Mouse (Mus musculus) splenic B cell, adult 2 months (primary cell): ENCODE measurements at regions not wholly inside any gene's neighbourhood (a gene's known extent, or its start where the extent isn't known, plus 50 kb on each side); places are given as distances from the start of the nearest gene placed in this dataset.

Experiments used
- DNase-seq: peaks from one replicate; pipeline ENCODE4 v3.0.0-alpha.2; 2011; ENCODE audit warnings: low read depth, low spot score
- H3K27me3 ChIP-seq: 2 replicates; pipeline ENCODE4 v1.6.1; 2012; ENCODE audit warnings: mild to moderate bottlenecking, low read length, moderate library complexity, mixed read lengths; ENCODE audit not compliant: control insufficient read depth, poor library complexity, insufficient read depth, severe bottlenecking
- H3K36me3 ChIP-seq: 2 replicates; pipeline ENCODE4 v1.6.1; 2012; ENCODE audit warnings: mild to moderate bottlenecking, low read length, moderate library complexity, mixed read lengths; ENCODE audit not compliant: control insufficient read depth, poor library complexity, insufficient read depth, severe bottlenecking

DNA sequence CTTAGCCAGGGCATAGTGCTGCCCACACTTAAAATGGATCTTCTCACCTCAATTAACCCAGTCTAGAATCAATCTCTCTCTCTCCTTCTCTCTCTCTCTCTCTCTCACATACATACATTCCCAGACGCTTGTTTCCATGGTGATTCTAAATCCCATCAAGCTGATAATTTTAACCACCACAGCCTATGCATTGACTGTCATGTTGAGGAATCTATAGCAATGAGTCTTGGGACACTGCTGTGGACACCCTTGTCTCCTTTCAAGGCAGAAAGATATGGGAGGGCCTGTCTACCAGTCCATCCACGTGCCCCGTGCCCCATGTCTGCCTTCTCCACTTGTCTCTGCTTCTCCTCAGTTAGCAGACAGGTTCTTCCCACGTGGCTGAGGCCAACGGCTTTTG lies 228.0 kb upstream of the Cdh13 start:
- Histone ChIP-seq H3K36me3 (no peaks in the 10 kb centered on the region), H3K27me3 (no peaks in the 10 kb centered on the region)
- no peak for DNase-seq

- no peak for DNase-seq
- H3K27me3 ChIP-seq, result no peaks in the 10 kb centered on the region
- no peaks in the 10 kb centered on the region for H3K36me3 ChIP-seq
Observed at GRCm38 (mm10) chr8:118050386-118050785, 233.1 kb upstream of the Cdh13 start.

DNA sequence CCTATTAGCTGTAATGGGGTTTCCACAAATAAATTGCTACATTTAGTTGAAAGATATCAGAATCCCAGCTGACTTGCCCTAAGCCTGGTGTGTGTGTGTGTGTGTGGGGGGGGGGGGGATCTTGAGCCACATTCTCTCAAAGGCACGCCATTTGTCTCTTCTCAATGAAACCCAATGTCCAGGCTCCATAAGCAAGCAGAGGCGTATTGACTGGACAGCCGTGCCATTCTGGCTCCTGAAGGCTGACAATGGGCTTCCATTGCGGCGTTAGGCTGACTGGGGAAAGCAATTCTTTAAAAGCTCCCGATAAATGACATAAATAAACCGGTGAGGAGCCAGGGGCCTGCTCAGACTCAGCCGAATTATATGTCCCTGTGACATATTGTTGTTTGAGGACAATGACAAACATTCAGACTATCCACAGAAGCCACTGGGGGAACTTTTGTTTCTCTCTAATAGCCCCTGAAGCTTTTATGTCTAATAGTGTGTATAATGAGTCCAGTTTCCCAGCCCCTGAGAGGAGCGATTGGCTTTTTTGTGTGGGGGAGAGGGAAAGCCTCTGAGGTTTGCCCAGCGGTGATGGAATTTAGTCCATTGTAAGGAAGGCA lies 240.6 kb upstream of the Mphosph6 start:
- H3K36me3 ChIP-seq, result no peaks in the 10 kb centered on the region
- no peak for DNase-seq
- no peaks in the 10 kb centered on the region for H3K27me3 ChIP-seq

GRCm38 (mm10) chr8:118041253-118041652 lies 239.5 kb upstream of the Mphosph6 start:
- DNase-seq, result no peak
- Histone ChIP-seq H3K27me3 (no peaks in the 10 kb centered on the region), H3K36me3 (no peaks in the 10 kb centered on the region)

DNA sequence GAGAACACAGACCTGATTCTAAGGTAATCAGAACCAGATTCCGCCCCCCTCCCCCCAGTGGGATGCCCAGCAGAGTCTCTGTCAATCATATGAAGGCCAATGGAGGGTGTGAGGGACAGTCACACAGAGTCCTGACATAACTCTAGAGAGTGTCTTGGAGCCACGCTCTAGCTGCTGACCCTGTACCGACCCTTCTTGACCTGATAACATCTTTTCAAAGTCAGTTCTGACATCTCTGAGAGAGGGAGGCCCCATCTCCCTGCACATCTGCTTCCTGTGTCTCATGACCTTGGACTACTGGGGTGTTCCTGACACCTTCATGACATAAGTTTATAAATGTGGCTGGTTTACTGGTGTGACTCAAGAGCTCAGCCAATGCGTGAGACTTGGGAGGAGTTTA lies 236.1 kb upstream of the Mphosph6 start:
- no peak for DNase-seq
- Histone ChIP-seq H3K36me3 (no peaks in the 10 kb centered on the region), H3K27me3 (no peaks in the 10 kb centered on the region)

DNA sequence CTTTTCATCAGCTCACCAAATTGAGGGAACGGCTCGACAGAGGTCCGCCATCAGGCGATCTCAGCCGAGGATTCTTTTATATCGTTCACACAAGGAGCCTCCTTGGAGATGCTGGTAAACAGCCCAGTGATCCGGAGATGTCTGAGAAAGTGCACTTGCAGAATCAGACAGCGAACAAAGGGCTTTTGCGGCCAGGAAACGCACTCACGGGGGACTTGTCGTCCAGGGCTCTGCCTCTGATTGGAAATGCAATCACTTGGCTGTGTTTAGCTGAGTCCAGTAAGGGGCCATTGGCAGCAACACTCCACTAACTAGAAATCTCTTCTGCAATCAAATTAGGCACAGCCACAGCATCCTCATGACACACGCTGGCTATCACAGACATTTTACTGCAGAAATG lies 232.3 kb upstream of the Mphosph6 start:
- Histone ChIP-seq H3K27me3 (no peaks in the 10 kb centered on the region), H3K36me3 (no peaks in the 10 kb centered on the region)
- DNase-seq, result no peak

- DNase-seq, result no peak
- H3K36me3 ChIP-seq, result no peaks in the 10 kb centered on the region
- no peaks in the 10 kb centered on the region for H3K27me3 ChIP-seq
Observed at GRCm38 (mm10) chr8:118031406-118031805, 229.7 kb upstream of the Mphosph6 start.

GRCm38 (mm10) chr8:118028061-118028850 lies 226.5 kb upstream of the Mphosph6 start:
- no peaks in the 10 kb centered on the region for H3K36me3 ChIP-seq
- no peaks in the 10 kb centered on the region for H3K27me3 ChIP-seq
- DNase-seq, result no peak

- Histone ChIP-seq H3K27me3 (no peaks in the 10 kb centered on the region), H3K36me3 (no peaks in the 10 kb centered on the region)
- DNase-seq, result no peak
Observed at GRCm38 (mm10) chr8:118023451-118023850, 221.7 kb upstream of the Mphosph6 start.

GRCm38 (mm10) chr8:118021978-118022377 lies 220.2 kb upstream of the Mphosph6 start:
- no peak for DNase-seq
- Histone ChIP-seq H3K36me3 (no peaks in the 10 kb centered on the region), H3K27me3 (no peaks in the 10 kb centered on the region)

DNA sequence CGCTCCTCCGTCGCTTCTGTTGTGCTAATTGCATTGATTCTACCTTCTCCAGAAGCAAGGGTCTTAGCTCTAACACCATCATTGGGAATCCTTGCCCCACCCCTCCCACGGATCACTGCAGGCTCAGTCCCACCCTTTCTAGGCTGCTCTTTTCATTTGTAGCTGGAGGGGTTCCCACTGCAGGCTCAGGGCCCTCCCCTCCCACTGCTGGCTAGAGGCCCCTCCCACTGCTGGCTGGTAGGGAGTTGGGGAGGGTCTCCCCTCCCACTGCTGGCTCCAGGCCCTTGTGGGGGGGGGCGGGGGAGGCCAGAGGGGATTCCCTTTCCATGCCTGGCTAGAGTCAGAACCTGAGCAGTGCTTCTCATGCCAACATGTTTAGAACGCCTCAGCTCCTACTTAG lies 215.5 kb upstream of the Mphosph6 start:
- DNase-seq, result no peak
- Histone ChIP-seq H3K27me3 (no peaks in the 10 kb centered on the region), H3K36me3 (no peaks in the 10 kb centered on the region)

- no peaks in the 10 kb centered on the region for H3K27me3 ChIP-seq
- no peak for DNase-seq
- H3K36me3 ChIP-seq, result no peaks in the 10 kb centered on the region
Observed at GRCm38 (mm10) chr8:118005186-118005585, 203.4 kb upstream of the Mphosph6 start.

- Histone ChIP-seq H3K27me3 (no peaks in the 10 kb centered on the region), H3K36me3 (no peaks in the 10 kb centered on the region)
- DNase-seq, result no peak
Observed at GRCm38 (mm10) chr8:118004391-118004851, 202.7 kb upstream of the Mphosph6 start.

DNA sequence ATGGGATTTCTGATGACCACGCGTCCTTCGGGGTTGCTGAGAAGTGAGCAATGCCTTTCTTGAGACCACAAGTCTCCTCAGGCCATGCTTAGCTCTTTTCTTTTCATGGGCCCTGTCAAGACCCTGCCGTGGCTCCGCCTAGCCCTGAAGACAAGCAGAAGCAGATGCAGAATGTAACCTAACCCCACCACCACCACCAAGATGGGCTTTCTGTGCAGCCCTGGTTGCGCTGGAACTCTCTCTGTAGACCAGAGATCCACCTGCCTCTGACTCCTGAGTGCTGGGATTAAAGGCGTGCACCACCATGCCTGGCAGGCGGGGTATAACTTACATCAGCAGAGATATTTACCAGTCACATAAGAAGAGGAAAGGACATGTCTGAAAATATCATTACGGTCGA lies 199.4 kb upstream of the Mphosph6 start:
- DNase-seq, result no peak
- H3K27me3 ChIP-seq, result no peaks in the 10 kb centered on the region
- no peaks in the 10 kb centered on the region for H3K36me3 ChIP-seq

- no peak for DNase-seq
- no peaks in the 10 kb centered on the region for H3K27me3 ChIP-seq
Observed at GRCm38 (mm10) chr8:117991826-117992225, 190.1 kb upstream of the Mphosph6 start.

More at GRCm38 (mm10) chr8:117991826-117992225, 190.1 kb upstream of the Mphosph6 start:
- no peaks in the 10 kb centered on the region for H3K36me3 ChIP-seq
